Mouse (Mus musculus): Measurements from ENCODE around the gene Igfals. TPM values are rescaled to one million over a fixed set of nuclear protein-coding genes. Genes with fewer than 3 reads are reported as not detected.

Gene Igfals
- 0.19 TPM in 1 of 2 replicates, not detected in the other for polyA plus RNA-seq (2015; fragmentation: Nextera tagmentation; extraction: Ambion mirVana)

- Histone ChIP-seq H3K36me3 (ENCODE audit: control insufficient read depth, insufficient read depth) (0 out of 2 replicates have a peak, but pooled peaks cover 5% of the 10 kb centered on the region), H3K9ac (replicated peaks; ENCODE audit: low read depth, low read length) (no peak within 1 kb of the TSS), H3K27me3 (replicated peaks; ENCODE audit: control insufficient read depth, insufficient read depth, low read length) (no peaks in the 10 kb centered on the region), H3K4me1 (replicated peaks; ENCODE audit: control insufficient read depth, insufficient read depth, low read length) (no peaks in the 10 kb centered on the region), H3K27ac (ENCODE audit: low read length) (no peak within 1 kb of the TSS), H3K4me2 (ENCODE audit: low read length) (no peak within 1 kb of the TSS), H3K9me3 (ENCODE audit: control insufficient read depth, low read length) (no peaks in the 10 kb centered on the region), H3K4me3 (replicated peaks; ENCODE audit: low read length) (no peak within 1 kb of the TSS)
- 91% methylated on average over 8 of the region's 8 CpGs for WGBS
- ATAC-seq, result no peak
Measured at GRCm38 (mm10) chr17:24865776-24866175, at the start of gene Igfals. Igfals (plus strand) TSS chr17:24865997.

- H3K9ac ChIP-seq (replicated peaks; ENCODE audit: low read depth, low read length), result no peak overlapping the region
- 45% methylated on average over 1 of the region's 1 CpGs for whole genome bisulfite sequencing
- H3K27me3 ChIP-seq (replicated peaks; ENCODE audit: control insufficient read depth, insufficient read depth, low read length), result no peaks in the 10 kb centered on the region
- no peaks in the 10 kb centered on the region for H3K9me3 ChIP-seq (ENCODE audit: control insufficient read depth, low read length)
- no peak for ATAC-seq
- no peaks in the 10 kb centered on the region for H3K4me1 ChIP-seq (replicated peaks; ENCODE audit: control insufficient read depth, insufficient read depth, low read length)
- no peak overlapping the region for H3K4me3 ChIP-seq (replicated peaks; ENCODE audit: low read length)
- no peak overlapping the region for H3K4me2 ChIP-seq (ENCODE audit: low read length)
- H3K27ac ChIP-seq (ENCODE audit: low read length), result no peak overlapping the region
- H3K36me3 ChIP-seq (ENCODE audit: control insufficient read depth, insufficient read depth), result no peaks in the 10 kb centered on the region
Measured at GRCm38 (mm10) chr17:24817503-24817902, 48.3 kb upstream of the Igfals start.

GRCm38 (mm10) chr17:24818172-24818571 lies 47.6 kb upstream of the Igfals start:
- H3K9ac ChIP-seq (replicated peaks; ENCODE audit: low read depth, low read length), result no peak overlapping the region
- H3K27ac ChIP-seq (ENCODE audit: low read length), result no peak overlapping the region
- no peak overlapping the region for H3K4me3 ChIP-seq (replicated peaks; ENCODE audit: low read length)
- ATAC-seq, result no peak
- no peaks in the 10 kb centered on the region for H3K27me3 ChIP-seq (replicated peaks; ENCODE audit: control insufficient read depth, insufficient read depth, low read length)
- H3K4me1 ChIP-seq (replicated peaks; ENCODE audit: control insufficient read depth, insufficient read depth, low read length), result no peaks in the 10 kb centered on the region
- no peak overlapping the region for H3K4me2 ChIP-seq (ENCODE audit: low read length)
- H3K9me3 ChIP-seq (ENCODE audit: control insufficient read depth, low read length), result no peaks in the 10 kb centered on the region
- 56% methylated on average over 6 of the region's 6 CpGs for WGBS
- no peaks in the 10 kb centered on the region for H3K36me3 ChIP-seq (ENCODE audit: control insufficient read depth, insufficient read depth)

- WGBS, result 71% methylated on average over 2 of the region's 2 CpGs
- H3K27me3 ChIP-seq (replicated peaks; ENCODE audit: control insufficient read depth, insufficient read depth, low read length), result no peaks in the 10 kb centered on the region
Measured at GRCm38 (mm10) chr17:24819469-24819868, 46.3 kb upstream of the Igfals start.

GRCm38 (mm10) chr17:24821351-24822280 lies 44.2 kb upstream of the Igfals start:
- Histone ChIP-seq H3K9ac (replicated peaks; ENCODE audit: low read depth, low read length) (no peak overlapping the region), H3K36me3 (ENCODE audit: control insufficient read depth, insufficient read depth) (no peaks in the 10 kb centered on the region), H3K4me2 (ENCODE audit: low read length) (no peak overlapping the region), H3K4me1 (replicated peaks; ENCODE audit: control insufficient read depth, insufficient read depth, low read length) (no peaks in the 10 kb centered on the region), H3K9me3 (ENCODE audit: control insufficient read depth, low read length) (no peaks in the 10 kb centered on the region), H3K27me3 (replicated peaks; ENCODE audit: control insufficient read depth, insufficient read depth, low read length) (no peaks in the 10 kb centered on the region; the same call in 1 of the 2 replicates), H3K4me3 (replicated peaks; ENCODE audit: low read length) (no peak overlapping the region), H3K27ac (ENCODE audit: low read length) (no peak overlapping the region)
- 55% methylated on average over 3 of the region's 3 CpGs for WGBS
- ATAC-seq, result no peak

More at GRCm38 (mm10) chr17:24819469-24819868, 46.3 kb upstream of the Igfals start:
- H3K9ac ChIP-seq (replicated peaks; ENCODE audit: low read depth, low read length), result no peak overlapping the region
- no peak overlapping the region for H3K4me3 ChIP-seq (replicated peaks; ENCODE audit: low read length)
- no peak overlapping the region for H3K4me2 ChIP-seq (ENCODE audit: low read length)
- no peaks in the 10 kb centered on the region for H3K4me1 ChIP-seq (replicated peaks; ENCODE audit: control insufficient read depth, insufficient read depth, low read length)
- H3K27ac ChIP-seq (ENCODE audit: low read length), result no peak overlapping the region
- no peaks in the 10 kb centered on the region for H3K9me3 ChIP-seq (ENCODE audit: control insufficient read depth, low read length)
- no peaks in the 10 kb centered on the region for H3K36me3 ChIP-seq (ENCODE audit: control insufficient read depth, insufficient read depth)
- no peak for ATAC-seq

GRCm38 (mm10) chr17:24839842-24840241 lies 26.0 kb upstream of the Igfals start, which contains the start of gene Hagh:
Hagh (plus strand) TSS chr17:24840143.
- Histone ChIP-seq H3K4me2 (ENCODE audit: low read length) (no peak within 1 kb of the TSS), H3K4me1 (replicated peaks; ENCODE audit: control insufficient read depth, insufficient read depth, low read length) (no peaks in the 10 kb centered on the region), H3K27me3 (replicated peaks; ENCODE audit: control insufficient read depth, insufficient read depth, low read length) (peaks cover 6% of the 10 kb centered on the region; the same call in 1 of the 2 replicates), H3K27ac (ENCODE audit: low read length) (no peak within 1 kb of the TSS), H3K9ac (replicated peaks; ENCODE audit: low read depth, low read length) (no peak within 1 kb of the TSS), H3K36me3 (ENCODE audit: control insufficient read depth, insufficient read depth) (no peaks in the 10 kb centered on the region), H3K9me3 (ENCODE audit: control insufficient read depth, low read length) (no peaks in the 10 kb centered on the region), H3K4me3 (replicated peaks; ENCODE audit: low read length) (no peak within 1 kb of the TSS)
- ATAC-seq, result no peak
- 78% methylated on average over 8 of the region's 8 CpGs for WGBS

GRCm38 (mm10) chr17:24840341-24840740 lies 25.5 kb upstream of the Igfals start:
- no peak for ATAC-seq
- 71% methylated on average over 5 of the region's 5 CpGs for WGBS
- Histone ChIP-seq H3K4me3 (replicated peaks; ENCODE audit: low read length) (no peak overlapping the region), H3K4me1 (replicated peaks; ENCODE audit: control insufficient read depth, insufficient read depth, low read length) (no peaks in the 10 kb centered on the region), H3K9ac (replicated peaks; ENCODE audit: low read depth, low read length) (no peak overlapping the region), H3K9me3 (ENCODE audit: control insufficient read depth, low read length) (no peaks in the 10 kb centered on the region), H3K4me2 (ENCODE audit: low read length) (no peak overlapping the region), H3K27me3 (replicated peaks; ENCODE audit: control insufficient read depth, insufficient read depth, low read length) (peaks cover 6% of the 10 kb centered on the region; the same call in 1 of the 2 replicates), H3K36me3 (ENCODE audit: control insufficient read depth, insufficient read depth) (no peaks in the 10 kb centered on the region), H3K27ac (ENCODE audit: low read length) (no peak overlapping the region)

- peaks cover 6% of the 10 kb centered on the region; the same call in 1 of the 2 replicates for H3K27me3 ChIP-seq (replicated peaks; ENCODE audit: control insufficient read depth, insufficient read depth, low read length)
- no peaks in the 10 kb centered on the region for H3K36me3 ChIP-seq (ENCODE audit: control insufficient read depth, insufficient read depth)
- no peaks in the 10 kb centered on the region for H3K9me3 ChIP-seq (ENCODE audit: control insufficient read depth, low read length)
- ATAC-seq, result no peak
- 53% methylated on average over 4 of the region's 4 CpGs for WGBS
- no peak overlapping the region for H3K9ac ChIP-seq (replicated peaks; ENCODE audit: low read depth, low read length)
- no peaks in the 10 kb centered on the region for H3K4me1 ChIP-seq (replicated peaks; ENCODE audit: control insufficient read depth, insufficient read depth, low read length)
- no peak overlapping the region for H3K27ac ChIP-seq (ENCODE audit: low read length)
- no peak overlapping the region for H3K4me2 ChIP-seq (ENCODE audit: low read length)
- H3K4me3 ChIP-seq (replicated peaks; ENCODE audit: low read length), result no peak overlapping the region
Measured at GRCm38 (mm10) chr17:24841133-24841532, 24.7 kb upstream of the Igfals start.

GRCm38 (mm10) chr17:24842631-24843030 lies 23.2 kb upstream of the Igfals start:
- no peak overlapping the region for H3K27ac ChIP-seq (ENCODE audit: low read length)
- no peak overlapping the region for H3K9ac ChIP-seq (replicated peaks; ENCODE audit: low read depth, low read length)
- WGBS, result 52% methylated on average over 2 of the region's 2 CpGs
- no peak overlapping the region for H3K4me3 ChIP-seq (replicated peaks; ENCODE audit: low read length)
- no peaks in the 10 kb centered on the region for H3K9me3 ChIP-seq (ENCODE audit: control insufficient read depth, low read length)
- H3K4me1 ChIP-seq (replicated peaks; ENCODE audit: control insufficient read depth, insufficient read depth, low read length), result no peaks in the 10 kb centered on the region
- H3K36me3 ChIP-seq (ENCODE audit: control insufficient read depth, insufficient read depth), result no peaks in the 10 kb centered on the region
- H3K4me2 ChIP-seq (ENCODE audit: low read length), result no peak overlapping the region
- no peak for ATAC-seq
- peaks cover 6% of the 10 kb centered on the region; the same call in 1 of the 2 replicates for H3K27me3 ChIP-seq (replicated peaks; ENCODE audit: control insufficient read depth, insufficient read depth, low read length)
